Mouse (Mus musculus): ENCODE data around the gene Elac2. TPM values are rescaled to one million over a fixed set of nuclear protein-coding genes. Genes with fewer than 3 reads are reported as not detected.

Gene Elac2
- polyA plus RNA-seq, 1 experiment from 2014 or later: 32.2 TPM

GRCm38 (mm10) chr11:65038996-65039395, 60.2 kb downstream of the Elac2 start:
- H3K36me3 ChIP-seq (ENCODE audit: control insufficient read depth, insufficient read depth, low read length): no peaks in the 10 kb centered on the region
- 62% methylated on average over 2 of the region's 2 CpGs for WGBS
- no peak overlapping the region for H3K27ac ChIP-seq (ENCODE audit: low read depth, low read length)
- no peaks in the 10 kb centered on the region for H3K27me3 ChIP-seq (ENCODE audit: control insufficient read depth, insufficient read depth, low read length)
- no peak overlapping the region for H3K4me3 ChIP-seq (ENCODE audit: low read depth, low read length)
- no peak for ATAC-seq (ENCODE audit: low read depth)
- no peaks in the 10 kb centered on the region for H3K4me1 ChIP-seq (ENCODE audit: control insufficient read depth, insufficient read depth, low read length)
- no peaks in the 10 kb centered on the region for H3K9me3 ChIP-seq (ENCODE audit: control insufficient read depth, low read length)
- no peak overlapping the region for H3K9ac ChIP-seq (replicated peaks; ENCODE audit: low read depth, low read length)
- H3K4me2 ChIP-seq (ENCODE audit: low read depth, low read length): no peak overlapping the region

- no peak overlapping the region for H3K27ac ChIP-seq (ENCODE audit: low read depth, low read length)
Observed at GRCm38 (mm10) chr11:65039517-65040095, 60.8 kb downstream of the Elac2 start.

GRCm38 (mm10) chr11:65040556-65040955, 61.7 kb downstream of the Elac2 start:
- H3K4me2 ChIP-seq (ENCODE audit: low read depth, low read length): no peak overlapping the region
- ATAC-seq (ENCODE audit: low read depth): no peak
- H3K4me1 ChIP-seq (ENCODE audit: control insufficient read depth, insufficient read depth, low read length): no peaks in the 10 kb centered on the region
- no peak overlapping the region for H3K4me3 ChIP-seq (ENCODE audit: low read depth, low read length)
- WGBS: 77% methylated on average over 6 of the region's 6 CpGs
- H3K27me3 ChIP-seq (ENCODE audit: control insufficient read depth, insufficient read depth, low read length): no peaks in the 10 kb centered on the region
- no peak overlapping the region for H3K9ac ChIP-seq (replicated peaks; ENCODE audit: low read depth, low read length)
- H3K36me3 ChIP-seq (ENCODE audit: control insufficient read depth, insufficient read depth, low read length): no peaks in the 10 kb centered on the region
- H3K27ac ChIP-seq (ENCODE audit: low read depth, low read length): no peak overlapping the region
- no peaks in the 10 kb centered on the region for H3K9me3 ChIP-seq (ENCODE audit: control insufficient read depth, low read length)

More at GRCm38 (mm10) chr11:65039517-65040095, 60.8 kb downstream of the Elac2 start:
- no peaks in the 10 kb centered on the region for H3K27me3 ChIP-seq (ENCODE audit: control insufficient read depth, insufficient read depth, low read length)
- WGBS: 61% methylated on average over 12 of the region's 12 CpGs
- no peak overlapping the region for H3K4me3 ChIP-seq (ENCODE audit: low read depth, low read length)
- no peak overlapping the region for H3K4me2 ChIP-seq (ENCODE audit: low read depth, low read length)
- no peak for ATAC-seq (ENCODE audit: low read depth)
- H3K36me3 ChIP-seq (ENCODE audit: control insufficient read depth, insufficient read depth, low read length): no peaks in the 10 kb centered on the region
- no peaks in the 10 kb centered on the region for H3K9me3 ChIP-seq (ENCODE audit: control insufficient read depth, low read length)
- no peak overlapping the region for H3K9ac ChIP-seq (replicated peaks; ENCODE audit: low read depth, low read length)
- H3K4me1 ChIP-seq (ENCODE audit: control insufficient read depth, insufficient read depth, low read length): no peaks in the 10 kb centered on the region

- Histone ChIP-seq H3K9me3 (ENCODE audit: control insufficient read depth, low read length) (no peaks in the 10 kb centered on the region), H3K4me3 (ENCODE audit: low read depth, low read length) (no peak overlapping the region), H3K27ac (ENCODE audit: low read depth, low read length) (no peak overlapping the region), H3K36me3 (ENCODE audit: control insufficient read depth, insufficient read depth, low read length) (no peaks in the 10 kb centered on the region), H3K9ac (replicated peaks; ENCODE audit: low read depth, low read length) (no peak overlapping the region), H3K4me1 (ENCODE audit: control insufficient read depth, insufficient read depth, low read length) (no peaks in the 10 kb centered on the region), H3K4me2 (ENCODE audit: low read depth, low read length) (no peak overlapping the region), H3K27me3 (ENCODE audit: control insufficient read depth, insufficient read depth, low read length) (no peaks in the 10 kb centered on the region)
- ATAC-seq (ENCODE audit: low read depth): no peak
- 82% methylated on average over 7 of the region's 7 CpGs for WGBS
Observed at GRCm38 (mm10) chr11:65049090-65049489, 70.3 kb downstream of the Elac2 start.

GRCm38 (mm10) chr11:65050819-65051218, 72.0 kb downstream of the Elac2 start:
- Histone ChIP-seq H3K9me3 (ENCODE audit: control insufficient read depth, low read length) (no peaks in the 10 kb centered on the region), H3K9ac (replicated peaks; ENCODE audit: low read depth, low read length) (no peak overlapping the region), H3K27me3 (ENCODE audit: control insufficient read depth, insufficient read depth, low read length) (no peaks in the 10 kb centered on the region), H3K4me2 (ENCODE audit: low read depth, low read length) (no peak overlapping the region), H3K27ac (ENCODE audit: low read depth, low read length) (no peak overlapping the region), H3K36me3 (ENCODE audit: control insufficient read depth, insufficient read depth, low read length) (no peaks in the 10 kb centered on the region), H3K4me1 (ENCODE audit: control insufficient read depth, insufficient read depth, low read length) (no peaks in the 10 kb centered on the region), H3K4me3 (ENCODE audit: low read depth, low read length) (no peak overlapping the region)
- ATAC-seq (ENCODE audit: low read depth): no peak
- WGBS: 93% methylated on average over 5 of the region's 5 CpGs

Other genes starting within 250 kb of the Elac2 start
- 0.33 and 0.94 TPM in 2 replicates for gene 1700086D15Rik, start 180.9 kb downstream of the Elac2 start, polyA plus RNA-seq (2014; fragmentation: Nextera tagmentation; extraction: Ambion mirVana)
- 16.1 and 20.8 TPM in 2 replicates for gene Arhgap44, start 183.9 kb downstream of the Elac2 start, polyA plus RNA-seq (2014; fragmentation: Nextera tagmentation; extraction: Ambion mirVana)

Measured in neural tube, embryonic 14.5 days (tissue).